Mouse (Mus musculus) gastrocnemius, adult 8-10 months (tissue): ENCODE measurements around the gene Gm4131. TPM values are rescaled to one million over a fixed set of nuclear protein-coding genes. Genes with fewer than 3 reads are reported as not detected.
"Not testable (repeated sequence)": the region's sequence is repeated elsewhere in the genome, so short reads cannot be mapped to it uniquely, and the experiment has no call there.

Experiments
- DNase-seq, 2 experiments: peaks; one replicate each; pipeline ENCODE4 v3.0.0; 2022; ENCODE audit warnings: low spot score in 2 of 2
- total RNA-seq, 4 experiments: library from RNA; stranded (reverse); gene quantifications; 2 replicates each; pipeline ENCODE4 v1.2.4; 2022

Gm4131 gene
- total RNA-seq = not detected

GRCm38 (mm10) chr14:62566821-62567220 is at the start of gene Gm4131:
Gene Gm4131, minus strand, starts transcription at chr14:62566921.
- not testable (repeated sequence) for DNase-seq

GRCm38 (mm10) chr14:62609904-62610303 is 43.2 kb upstream of the Gm4131 start:
- no peak for DNase-seq

- no peak for DNase-seq
Measured at GRCm38 (mm10) chr14:62607791-62608196, 41.1 kb upstream of the Gm4131 start.

- DNase-seq = no peak
Measured at GRCm38 (mm10) chr14:62602869-62603268, 36.1 kb upstream of the Gm4131 start.

GRCm38 (mm10) chr14:62602271-62602670 is 35.5 kb upstream of the Gm4131 start:
- no peak for DNase-seq

- DNase-seq = no peak
Measured at GRCm38 (mm10) chr14:62600109-62600522, 33.4 kb upstream of the Gm4131 start.

GRCm38 (mm10) chr14:62585338-62585737 is 18.6 kb upstream of the Gm4131 start:
- no peak for DNase-seq

- no peak for DNase-seq
Measured at GRCm38 (mm10) chr14:62584637-62585036, 17.9 kb upstream of the Gm4131 start.

- no peak for DNase-seq
Measured at GRCm38 (mm10) chr14:62581768-62582167, 15.0 kb upstream of the Gm4131 start.

- no peak for DNase-seq
Measured at GRCm38 (mm10) chr14:62580945-62581344, 14.2 kb upstream of the Gm4131 start.

GRCm38 (mm10) chr14:62575862-62576261 is 9.1 kb upstream of the Gm4131 start:
- DNase-seq = no peak

- DNase-seq = no peak
Measured at GRCm38 (mm10) chr14:62574906-62575305, 8.2 kb upstream of the Gm4131 start.

- DNase-seq = no peak
Measured at GRCm38 (mm10) chr14:62573454-62573853, 6.7 kb upstream of the Gm4131 start.

- no peak for DNase-seq
Measured at GRCm38 (mm10) chr14:62570299-62570698, 3.6 kb upstream of the Gm4131 start.

GRCm38 (mm10) chr14:62569463-62569862 is 2.7 kb upstream of the Gm4131 start:
- no peak for DNase-seq

- no peak for DNase-seq
Measured at GRCm38 (mm10) chr14:62563679-62564078, 3.0 kb downstream of the Gm4131 start.

GRCm38 (mm10) chr14:62561875-62562748 is 4.6 kb downstream of the Gm4131 start:
- DNase-seq = no peak

GRCm38 (mm10) chr14:62557111-62557510 is 9.6 kb downstream of the Gm4131 start:
- no peak for DNase-seq

GRCm38 (mm10) chr14:62555840-62556810 is 10.6 kb downstream of the Gm4131 start:
- DNase-seq = no peak

GRCm38 (mm10) chr14:62555309-62555829 is 11.4 kb downstream of the Gm4131 start, which contains the start of gene Fam124a:
Gene Fam124a, plus strand, starts transcription at chr14:62555737.
- peak; percentile 37 to 61 for DNase-seq

GRCm38 (mm10) chr14:62553786-62554185 is 12.9 kb downstream of the Gm4131 start:
- DNase-seq = no peak

- DNase-seq = no peak
Measured at GRCm38 (mm10) chr14:62552771-62553170, 13.9 kb downstream of the Gm4131 start.
